Mouse (Mus musculus): ENCODE results near the gene Sept11.

Sept11 gene

DNA sequence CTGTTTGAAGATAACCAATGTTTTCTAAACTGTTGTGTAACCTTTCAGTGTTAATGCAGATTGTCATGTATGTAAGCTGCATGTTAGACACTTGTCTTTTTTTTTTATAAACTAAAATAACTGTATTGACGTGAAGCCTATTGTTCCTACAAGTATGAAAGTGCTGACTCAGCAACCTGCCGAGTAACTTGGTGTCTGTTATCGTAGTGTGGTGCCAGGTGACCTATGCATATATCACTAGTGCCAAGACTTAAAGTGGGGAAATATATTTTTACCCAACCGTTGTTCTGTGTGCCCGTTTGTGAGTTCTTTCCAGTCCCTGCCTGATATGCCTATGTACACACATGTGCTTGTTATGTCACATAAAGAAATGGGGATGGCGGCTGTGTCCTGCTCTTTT, 81.4 kb downstream of the Sept11 start:
- no peak for DNase-seq (ENCODE audit: low spot score)

DNA sequence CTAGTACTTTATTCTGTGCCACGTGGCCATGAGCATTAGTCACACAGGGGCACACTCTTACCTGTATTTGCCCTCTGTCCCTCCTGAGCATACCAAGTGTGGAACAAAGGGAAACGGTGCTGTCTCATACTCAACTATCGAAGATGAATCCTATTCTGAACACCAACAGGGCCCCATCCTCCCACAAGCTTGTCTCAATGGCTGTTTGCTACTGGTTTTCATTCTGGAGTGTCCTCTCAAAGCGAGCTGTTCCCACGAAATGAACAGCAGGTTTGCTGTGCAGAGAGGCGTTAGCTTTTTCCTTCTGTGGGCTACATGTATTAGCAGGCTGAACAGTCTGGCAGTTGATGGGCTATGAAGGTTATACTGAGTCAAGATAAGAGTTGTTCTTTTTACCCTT, 85.4 kb downstream of the Sept11 start:
- no peak for DNase-seq (ENCODE audit: low spot score)

GRCm38 (mm10) chr5:93180252-93180651, 87.0 kb downstream of the Sept11 start:
- DNase-seq (ENCODE audit: low spot score), result no peak

DNA sequence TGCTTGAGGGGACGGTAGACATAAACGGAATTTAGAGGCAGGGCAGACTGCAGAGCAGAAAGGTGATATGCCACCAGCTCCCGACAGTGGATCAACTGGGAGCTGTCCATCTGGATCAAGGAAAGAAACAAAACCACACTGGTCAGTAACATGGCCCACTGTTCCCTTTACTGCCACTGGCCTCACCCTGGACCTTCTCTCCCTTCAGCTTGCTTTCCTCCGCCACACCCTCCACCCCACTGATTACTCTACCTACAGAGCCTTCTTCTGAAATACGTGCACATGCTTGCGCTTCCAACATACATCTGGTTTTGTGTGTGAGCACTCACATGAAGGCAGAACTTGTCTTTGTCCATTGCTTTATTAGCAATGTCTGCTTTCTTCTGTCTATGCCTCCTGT, 90.1 kb downstream of the Sept11 start:
- no peak for DNase-seq (ENCODE audit: low spot score)

DNA sequence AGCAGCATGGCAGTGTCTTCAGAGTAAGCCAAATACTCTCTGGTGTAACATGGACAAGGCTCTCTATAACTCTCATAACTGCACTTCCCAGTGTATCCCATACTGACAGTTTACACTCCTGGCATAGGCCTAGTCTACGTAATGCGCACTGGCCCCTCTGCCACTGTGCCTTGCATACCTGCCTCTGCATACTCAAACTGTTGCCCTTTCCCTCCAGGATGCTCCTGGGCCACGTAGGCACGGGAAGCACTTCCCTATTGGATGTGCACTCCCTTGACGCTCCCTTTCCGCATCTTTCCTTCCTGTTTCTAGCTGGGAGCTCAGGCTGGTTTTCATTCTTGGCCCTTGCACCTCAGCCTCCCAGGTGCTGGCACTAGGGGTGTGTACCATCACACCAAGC, 91.3 kb downstream of the Sept11 start:
- no peak for DNase-seq (ENCODE audit: low spot score)

DNA sequence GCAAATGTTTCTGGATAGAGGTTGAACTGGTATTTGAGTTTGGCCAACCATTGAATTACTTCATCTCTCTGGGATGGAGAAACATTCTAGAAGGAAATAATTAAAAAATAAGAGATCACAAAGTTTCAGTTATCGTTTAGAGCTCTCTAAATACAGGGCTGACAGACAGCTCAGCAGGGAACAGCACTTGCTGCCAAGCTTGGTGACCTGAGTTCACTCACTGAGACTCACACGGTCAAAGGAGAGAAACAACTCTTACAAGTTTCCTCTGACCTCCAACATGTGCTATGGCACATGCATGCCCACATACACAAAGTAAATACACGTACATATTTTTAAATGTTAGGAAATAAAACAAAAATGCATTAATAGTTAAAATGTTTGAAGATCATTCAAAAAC, 96.4 kb downstream of the Sept11 start:
- DNase-seq (ENCODE audit: low spot score), result no peak

DNA sequence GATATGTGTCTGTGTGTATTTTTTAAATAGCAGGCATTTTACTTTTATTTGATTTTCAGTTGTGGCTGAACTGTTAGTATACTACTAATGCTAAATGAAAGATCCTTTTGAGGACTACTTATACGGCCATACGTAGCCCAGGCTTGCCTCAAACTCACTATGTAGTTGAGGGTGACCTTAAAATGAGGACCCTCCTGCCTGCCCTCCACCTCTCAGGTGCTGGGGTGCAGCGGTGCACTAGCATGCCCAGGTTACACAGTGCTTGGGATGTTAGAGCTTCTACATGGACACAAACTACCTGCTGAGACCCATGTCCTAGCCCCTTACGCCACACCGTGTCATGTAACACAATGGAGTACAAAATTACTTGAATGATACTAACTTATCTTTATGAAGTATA, 97.2 kb downstream of the Sept11 start:
- no peak for DNase-seq (ENCODE audit: low spot score)

DNA sequence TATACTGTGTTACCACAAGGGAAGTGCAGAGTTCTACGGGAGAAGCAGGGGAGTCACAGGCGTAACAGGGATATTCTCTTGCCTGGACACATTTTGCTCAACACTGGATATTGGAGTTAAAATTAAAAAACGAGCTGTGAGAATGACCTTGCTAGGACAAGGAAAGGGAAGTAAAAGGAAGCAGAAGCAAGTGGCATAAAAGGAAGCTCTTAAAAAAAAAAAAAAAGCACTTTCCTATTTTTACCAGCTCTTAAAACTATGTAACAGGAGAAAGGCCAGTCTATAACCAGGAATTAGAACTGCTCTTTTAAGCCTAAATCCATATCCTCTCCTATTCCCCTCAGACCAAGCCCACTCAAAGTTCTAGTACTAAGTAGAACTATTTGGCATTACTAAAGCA, 105.0 kb downstream of the Sept11 start:
- DNase-seq (ENCODE audit: low spot score), result no peak

- no peak for DNase-seq (ENCODE audit: low spot score)
Measured at GRCm38 (mm10) chr5:93201181-93201580, 107.9 kb downstream of the Sept11 start.

- DNase-seq (ENCODE audit: low spot score), result peak; percentile 59
Measured at GRCm38 (mm10) chr5:93205371-93206108, 112.3 kb downstream of the Sept11 start.

DNA sequence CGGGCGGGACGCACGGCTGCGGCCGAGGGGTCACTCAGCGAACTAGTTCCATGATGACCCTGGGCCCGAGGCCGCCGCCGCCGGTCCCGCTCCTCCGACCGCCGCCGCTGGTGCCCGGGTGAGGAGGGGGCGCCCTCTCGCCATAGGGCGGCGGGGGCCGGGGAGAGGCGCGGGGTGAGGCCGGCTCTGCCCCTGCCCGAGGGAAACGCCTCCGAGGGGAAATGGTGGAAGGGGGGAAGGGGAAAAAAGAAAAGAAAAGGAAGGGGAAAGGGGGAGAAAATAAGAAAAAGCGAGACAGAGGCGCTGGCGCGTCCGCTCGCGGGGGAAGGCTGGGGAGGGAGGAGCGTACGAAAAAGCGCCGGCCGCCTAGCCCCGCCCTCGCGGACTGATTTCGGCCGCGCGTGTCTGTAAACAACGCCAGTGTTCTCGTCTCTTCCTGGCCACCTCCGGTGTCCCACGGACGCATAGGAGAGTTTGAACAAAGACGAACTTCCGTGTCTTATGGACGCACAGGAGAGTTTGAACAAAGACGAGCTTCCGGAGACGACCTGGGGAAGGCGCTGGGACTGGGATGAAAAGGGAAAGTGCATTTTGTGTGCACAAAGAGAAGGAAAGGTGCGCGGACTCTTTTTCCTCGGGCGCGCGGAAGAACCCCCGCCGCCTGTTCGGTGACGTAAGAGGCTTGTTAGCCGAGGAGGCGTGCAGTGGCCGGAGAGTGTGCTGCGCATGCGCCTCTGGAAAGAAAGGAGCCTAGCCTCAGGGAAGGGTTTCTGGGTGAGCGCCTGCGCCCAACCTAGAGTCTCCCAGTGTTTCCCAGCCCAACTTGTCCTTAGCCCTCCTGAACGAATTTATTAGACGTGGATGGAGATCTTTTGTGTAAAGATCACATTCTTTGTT, 113.1 kb downstream of the Sept11 start, which contains the start of the genes Ccni and 2010109A12Rik:
TSS of gene Ccni (minus strand) at position 387 of the 897 bp plus-strand sequence.
TSS of gene 2010109A12Rik (plus strand) at position 410 of the 897 bp plus-strand sequence.
- DNase-seq (ENCODE audit: low spot score), result peak; percentile 94

DNA sequence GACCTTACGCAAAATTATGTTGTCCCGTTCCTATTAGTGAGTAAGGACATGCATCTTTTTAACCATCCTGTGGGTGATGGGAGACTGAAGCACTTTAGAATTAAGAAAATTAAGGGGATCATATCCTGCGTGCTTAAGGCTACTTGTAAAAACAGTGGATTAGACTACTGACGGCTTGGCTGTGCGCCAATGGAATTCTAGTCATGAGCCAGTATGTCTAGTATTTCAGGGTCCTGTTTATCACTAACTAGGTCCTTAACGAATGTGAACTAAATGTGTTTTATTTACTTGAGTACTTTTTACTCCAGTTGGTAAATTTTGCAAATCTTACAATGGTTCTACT, 113.7 kb downstream of the Sept11 start:
- no peak for DNase-seq (ENCODE audit: low spot score)

- DNase-seq (ENCODE audit: low spot score), result no peak
Measured at GRCm38 (mm10) chr5:93207555-93207954, 114.3 kb downstream of the Sept11 start.

DNA sequence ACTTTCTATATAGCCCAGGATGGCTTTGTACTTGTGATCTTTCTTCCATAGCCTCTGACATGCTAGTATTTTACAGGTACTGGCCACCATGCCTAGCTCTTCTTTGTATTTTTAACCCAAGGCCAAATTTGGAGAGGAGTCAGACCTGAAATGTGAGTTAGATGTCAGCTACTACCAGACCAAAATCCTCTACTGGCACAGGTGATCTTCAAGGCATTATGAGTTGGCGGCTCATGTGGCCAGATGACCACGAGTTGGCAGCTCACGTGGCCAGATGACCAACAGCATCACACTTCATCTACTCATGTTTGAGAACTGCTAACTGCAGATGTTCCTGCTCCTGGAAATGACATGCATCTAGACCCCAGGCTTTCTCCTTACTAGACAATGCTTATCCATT, 125.1 kb downstream of the Sept11 start:
- no peak for DNase-seq (ENCODE audit: low spot score)

DNA sequence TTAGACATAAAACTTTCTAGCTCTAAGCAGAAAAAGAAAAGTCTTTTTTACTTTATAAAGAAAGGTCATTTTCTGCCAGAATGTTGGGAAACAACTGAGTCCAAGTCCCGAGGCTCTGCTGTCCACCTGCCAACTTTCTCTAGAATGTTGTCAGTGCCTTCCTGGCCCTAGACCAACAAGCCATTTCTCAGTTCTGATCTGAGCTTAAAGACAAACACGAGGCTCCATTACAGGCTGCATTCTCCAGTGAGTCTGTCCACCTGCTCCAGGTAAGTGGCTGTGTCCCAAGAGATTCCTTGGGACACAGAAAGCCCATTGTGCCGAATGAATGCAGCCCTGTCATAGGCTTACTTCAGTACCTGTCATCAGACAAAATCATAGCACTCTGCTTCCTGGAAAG, 128.4 kb downstream of the Sept11 start:
- DNase-seq (ENCODE audit: low spot score), result no peak

GRCm38 (mm10) chr5:93224549-93224948, 131.3 kb downstream of the Sept11 start:
- DNase-seq (ENCODE audit: low spot score), result no peak

Data from spleen, adult 12 weeks (tissue).